Mouse (Mus musculus) stomach, postnatal 0 days (tissue): Measurements from ENCODE around the gene Dusp22. TPM values are rescaled to one million over a fixed set of nuclear protein-coding genes. Genes with fewer than 3 reads are reported as not detected.

Experiments used
- ATAC-seq: fragments of 200-750 bp; cut with Nextera tagmentation; 2 replicates; pipeline ENCODE4 v1.8.0; 2017; ENCODE audit not compliant: low FRiP score, low TSS enrichment
- DNase-seq: peaks from one replicate; pipeline ENCODE4 v3.0.0-alpha.2; 2016; ENCODE audit warnings: low spot score
- H3K27ac ChIP-seq: fragments of 300-500 bp; sonication (generic); replicated peaks from 2 replicates; pipeline ENCODE4 v1.5.1; 2014; ENCODE audit warnings: mild to moderate bottlenecking, control low read depth
- H3K27me3 ChIP-seq: fragments of 300-500 bp; sonication (generic); 2 replicates; pipeline ENCODE4 v1.6.1; 2014; ENCODE audit warnings: low read length; ENCODE audit not compliant: control insufficient read depth, insufficient read depth
- H3K36me3 ChIP-seq: fragments of 300-500 bp; sonication (generic); 2 replicates; pipeline ENCODE4 v1.6.1; 2014; ENCODE audit warnings: low read length, mixed read lengths; ENCODE audit not compliant: control insufficient read depth, insufficient read depth
- H3K4me1 ChIP-seq: fragments of 300-500 bp; sonication (generic); replicated peaks from 2 replicates; pipeline ENCODE4 v1.6.1; 2014; ENCODE audit warnings: antibody characterized with exemption; ENCODE audit not compliant: control insufficient read depth, insufficient read depth
- H3K4me2 ChIP-seq: fragments of 300-500 bp; sonication (generic); replicated peaks from 2 replicates; pipeline ENCODE4 v1.6.1; 2014; ENCODE audit warnings: low read depth, mild to moderate bottlenecking, control low read depth, moderate library complexity
- H3K4me3 ChIP-seq: fragments of 300-500 bp; sonication (generic); 2 replicates; pipeline ENCODE4 v1.5.1; 2014; ENCODE audit warnings: low read depth, low read length, control low read depth
- H3K9ac ChIP-seq: fragments of 300-500 bp; sonication (generic); 2 replicates; pipeline ENCODE4 v1.6.1; 2014; ENCODE audit warnings: mild to moderate bottlenecking, low read length, control low read depth, mixed read lengths
- H3K9me3 ChIP-seq: fragments of 300-500 bp; sonication (generic); 2 replicates; pipeline ENCODE4 v1.6.1; 2016; ENCODE audit warnings: low read length; ENCODE audit not compliant: control insufficient read depth
- CTCF ChIP-seq: IDR thresholded peaks from 2 replicates; pipeline ENCODE4 v1.5.1; 2016; ENCODE audit warnings: antibody characterized with exemption, low read depth, mild to moderate bottlenecking, moderate library complexity
- EP300 ChIP-seq: optimal IDR thresholded peaks from 2 replicates; pipeline ENCODE3; 2016; ENCODE audit warnings: antibody characterized with exemption
- WGBS: fragments of 180-500 bp; shearing (Covaris S2); extraction: QIAGEN DNeasy Blood & Tissue Kit; methylation state at CpG from one replicate; pipeline ENCODE4 v1.1.7; 2014; 5-methylcytosine and 5-hydroxymethylcytosine counted together
- polyA plus RNA-seq: library from polyadenylated mRNA; unstranded; fragments of >200 nt; fragmentation: Nextera tagmentation; extraction: Ambion mirVana; gene quantifications from 2 replicates; pipeline ENCODE4 v1.2.1, GENCODE M21; 2015

Gene Dusp22
- polyA plus RNA-seq, 1 experiment from 2014 or later = 49.2 TPM

GRCm38 (mm10) chr13:30691441-30692292 is 31.9 kb downstream of the Dusp22 start:
- H3K4me1 ChIP-seq = no peaks in the 10 kb centered on the region
- H3K4me2 ChIP-seq = no peak overlapping the region
- H3K27ac ChIP-seq = no peak overlapping the region
- DNase-seq (no peak), ATAC-seq (no peak)
- H3K4me3 ChIP-seq = no peak overlapping the region
- 71% methylated on average over 9 of the region's 9 CpGs for WGBS
- no peaks in the 10 kb centered on the region for H3K27me3 ChIP-seq
- no peak overlapping the region for H3K9ac ChIP-seq
- no peaks in the 10 kb centered on the region for H3K36me3 ChIP-seq
- H3K9me3 ChIP-seq = no peaks in the 10 kb centered on the region
- no peak for TF ChIP-seq EP300
- no peak for TF ChIP-seq CTCF

GRCm38 (mm10) chr13:30692644-30693385 is 33.0 kb downstream of the Dusp22 start:
- Histone ChIP-seq H3K36me3 (0 out of 2 replicates have a peak, but pooled peaks cover 3% of the 10 kb centered on the region), H3K9ac (no peak overlapping the region), H3K4me1 (no peaks in the 10 kb centered on the region), H3K4me3 (no peak overlapping the region), H3K27ac (no peak overlapping the region), H3K27me3 (no peaks in the 10 kb centered on the region), H3K4me2 (no peak overlapping the region), H3K9me3 (no peaks in the 10 kb centered on the region)
- ATAC-seq (no peak), DNase-seq (no peak)
- no peak for TF ChIP-seq CTCF
- no peak for TF ChIP-seq EP300
- WGBS = 82% methylated on average over 7 of the region's 7 CpGs

- Histone ChIP-seq H3K9me3 (no peaks in the 10 kb centered on the region), H3K27ac (no peak overlapping the region), H3K4me3 (no peak overlapping the region), H3K4me2 (no peak overlapping the region), H3K4me1 (no peaks in the 10 kb centered on the region), H3K36me3 (0 out of 2 replicates have a peak, but pooled peaks cover 3% of the 10 kb centered on the region), H3K9ac (no peak overlapping the region), H3K27me3 (no peaks in the 10 kb centered on the region)
- TF ChIP-seq EP300 (no peak), CTCF (no peak)
- 33% methylated on average over 1 of the region's 1 CpGs for WGBS
- no peak for ATAC-seq
- no peak for DNase-seq
These were observed 35.4 kb downstream of the Dusp22 start for GRCm38 (mm10) chr13:30695232-30695631.

- H3K27me3 ChIP-seq = no peaks in the 10 kb centered on the region
- 74% methylated on average over 2 of the region's 2 CpGs for WGBS
- DNase-seq (no peak), ATAC-seq (no peak)
- no peaks in the 10 kb centered on the region for H3K4me1 ChIP-seq
- no peak overlapping the region for H3K4me3 ChIP-seq
- 0 out of 2 replicates have a peak, but pooled peaks cover 3% of the 10 kb centered on the region for H3K36me3 ChIP-seq
- no peak overlapping the region for H3K4me2 ChIP-seq
- H3K9me3 ChIP-seq = no peaks in the 10 kb centered on the region
- TF ChIP-seq CTCF (no peak), EP300 (no peak)
- H3K27ac ChIP-seq = no peak overlapping the region
- H3K9ac ChIP-seq = no peak overlapping the region
These were observed 36.1 kb downstream of the Dusp22 start for GRCm38 (mm10) chr13:30695890-30696289.

- 0 out of 2 replicates have a peak, but pooled peaks cover 3% of the 10 kb centered on the region for H3K36me3 ChIP-seq
- no peak overlapping the region for H3K9ac ChIP-seq
- H3K4me2 ChIP-seq = no peak overlapping the region
- no peak overlapping the region for H3K4me3 ChIP-seq
- H3K27ac ChIP-seq = no peak overlapping the region
- DNase-seq (no peak), ATAC-seq (no peak)
- no peaks in the 10 kb centered on the region for H3K4me1 ChIP-seq
- H3K27me3 ChIP-seq = no peaks in the 10 kb centered on the region
- TF ChIP-seq CTCF (no peak), EP300 (no peak)
- 93% methylated on average over 5 of the region's 5 CpGs for WGBS
- no peaks in the 10 kb centered on the region for H3K9me3 ChIP-seq
These were observed 38.1 kb downstream of the Dusp22 start for GRCm38 (mm10) chr13:30697880-30698279.
